Mouse (Mus musculus) layer of hippocampus, adult 2 months (tissue): ENCODE data around the gene Pglyrp1. TPM values are rescaled to one million over a fixed set of nuclear protein-coding genes. Genes with fewer than 3 reads are reported as not detected.

Source experiments
- DNase-seq, 2 experiments: peaks; one replicate each; pipeline ENCODE4 v3.0.0; 2022; ENCODE audit warnings: low spot score in 2 of 2
- H3K27ac ChIP-seq: fragments of 200-600 bp; 2 replicates; pipeline ENCODE4 v1.8.1; 2022
- H3K4me3 ChIP-seq: fragments of 200-600 bp; 2 replicates; pipeline ENCODE4 v1.8.1; 2022; ENCODE audit warnings: mild to moderate bottlenecking
- CTCF ChIP-seq: fragments of 200-600 bp; conservative IDR thresholded peaks from 2 replicates; pipeline ENCODE4 v1.8.1; 2022; ENCODE audit warnings: antibody characterized with exemption, mild to moderate bottlenecking, moderate library complexity
- total RNA-seq, 2 experiments: library from RNA; stranded (reverse); gene quantifications; 2 replicates each; pipeline ENCODE4 v1.2.3; 2021

Pglyrp1 gene
- total RNA-seq, 2 experiments from 2014 or later: 15.1 to 15.2 TPM

GRCm38 (mm10) chr7:18893009-18893408, 21.9 kb downstream of the Pglyrp1 start:
- H3K27ac ChIP-seq: no peak overlapping the region
- DNase-seq: no peak

GRCm38 (mm10) chr7:18893651-18894430, 22.7 kb downstream of the Pglyrp1 start:
- no peak for TF ChIP-seq CTCF
- peak; percentile 42 to 50 for DNase-seq
- H3K4me3 ChIP-seq: peak overlapping the region; percentile 53
- no peak overlapping the region for H3K27ac ChIP-seq

More at GRCm38 (mm10) chr7:18893009-18893408, 21.9 kb downstream of the Pglyrp1 start:
- TF ChIP-seq CTCF: no peak
- H3K4me3 ChIP-seq: peak overlapping the region; percentile 62

GRCm38 (mm10) chr7:18896536-18896935, 25.4 kb downstream of the Pglyrp1 start:
- Histone ChIP-seq H3K27ac (no peak overlapping the region), H3K4me3 (peak overlapping the region; percentile 4; the same call in 1 of the 2 replicates)
- peak; percentile 42 to 58 for DNase-seq
- peak; percentile 92 for TF ChIP-seq CTCF

GRCm38 (mm10) chr7:18900513-18900912, 29.4 kb downstream of the Pglyrp1 start:
- no peak overlapping the region for H3K4me3 ChIP-seq

GRCm38 (mm10) chr7:18902486-18902885, 31.4 kb downstream of the Pglyrp1 start:
- Histone ChIP-seq H3K4me3 (no peak overlapping the region), H3K27ac (no peak overlapping the region)
- TF ChIP-seq CTCF: peak; percentile 47
- DNase-seq: no peak

More at GRCm38 (mm10) chr7:18900513-18900912, 29.4 kb downstream of the Pglyrp1 start:
- no peak for DNase-seq
- no peak for TF ChIP-seq CTCF
- H3K27ac ChIP-seq: no peak overlapping the region

- Histone ChIP-seq H3K4me3 (no peak overlapping the region), H3K27ac (no peak overlapping the region)
- no peak for TF ChIP-seq CTCF
- DNase-seq: no peak
Observed at GRCm38 (mm10) chr7:18904971-18905370, 33.8 kb downstream of the Pglyrp1 start.

GRCm38 (mm10) chr7:18909797-18910196, 38.7 kb downstream of the Pglyrp1 start:
- TF ChIP-seq CTCF: no peak
- peak overlapping the region; percentile 72 for H3K27ac ChIP-seq
- H3K4me3 ChIP-seq: peak overlapping the region; percentile 86
- DNase-seq: no peak

- DNase-seq: peak; percentile 97 to 99
- peak within 1 kb of the TSS; percentile 76 for H3K27ac ChIP-seq
- TF ChIP-seq CTCF: no peak
- H3K4me3 ChIP-seq: peak within 1 kb of the TSS; percentile 86
Observed at GRCm38 (mm10) chr7:18910241-18910831, 39.2 kb downstream of the Pglyrp1 start, which contains the start of gene Ccdc61. Gene Ccdc61 (minus strand): TSS chr7:18910415.

- Histone ChIP-seq H3K4me3 (no peak overlapping the region), H3K27ac (no peak overlapping the region)
- DNase-seq: no peak
- TF ChIP-seq CTCF: peak; percentile 31
Observed at GRCm38 (mm10) chr7:18916254-18916653, 45.1 kb downstream of the Pglyrp1 start.

GRCm38 (mm10) chr7:18917931-18918330, 46.8 kb downstream of the Pglyrp1 start:
- Histone ChIP-seq H3K27ac (no peak overlapping the region), H3K4me3 (no peak overlapping the region)
- no peak for TF ChIP-seq CTCF
- DNase-seq: no peak

GRCm38 (mm10) chr7:18921069-18921468, 49.9 kb downstream of the Pglyrp1 start:
- Histone ChIP-seq H3K27ac (peak overlapping the region; percentile 95), H3K4me3 (peak overlapping the region; percentile 8; the same call in 1 of the 2 replicates)
- TF ChIP-seq CTCF: no peak
- DNase-seq: peak; percentile 62 to 88

GRCm38 (mm10) chr7:18922807-18923206, 51.7 kb downstream of the Pglyrp1 start:
- DNase-seq: peak; percentile 86 to 94
- peak overlapping the region; percentile 99 for H3K27ac ChIP-seq
- TF ChIP-seq CTCF: no peak
- peak overlapping the region; percentile 46 for H3K4me3 ChIP-seq

- H3K27ac ChIP-seq: peak overlapping the region; percentile 99
- peak in 1 of 2 experiments; percentile 25 for DNase-seq
- TF ChIP-seq CTCF: no peak
- peak overlapping the region; percentile 46 for H3K4me3 ChIP-seq
Observed at GRCm38 (mm10) chr7:18923267-18923666, 52.1 kb downstream of the Pglyrp1 start.
